Comparison of ENCODE assay signal across 25 mouse cellular contexts in genomic region chr10:77645571-77645970, GRCm38 (mm10). TPM values are rescaled to one million over a fixed set of nuclear protein-coding genes. Genes with fewer than 3 reads are reported as not detected.
DNase-seq lines count a peak whose midpoint lies in the region; ATAC-seq and TF ChIP-seq lines count a peak whose summit lies in the region.
"Had no signal": no experiment of that assay in that cellular context is flagged by ENCODE, and none has a peak within 500 bp of the region (broad histone marks: within the 10 kb centered on the region; RNA-seq: fewer than 3 reads in every experiment).

No protein-coding gene starts in this region.

- no peaks in the 10 kb centered on the region for H3K9me3 ChIP-seq in forebrain, embryonic 14.5 days (replicated peaks; ENCODE audit: control insufficient read depth, low read length)
- H3K9me3 ChIP-seq: embryonic facial prominence, embryonic 10.5 days; embryonic facial prominence, embryonic 12.5 days; forebrain, embryonic 13.5 days had no signal

- peaks cover 63% of the 10 kb centered on the region for H3K36me3 ChIP-seq in forebrain, embryonic 14.5 days (ENCODE audit: control insufficient read depth, insufficient read depth, low read length)

- 97% methylated on average over 5 of the region's 5 CpGs for WGBS in forebrain, embryonic 14.5 days

- TF ChIP-seq CTCF in layer of hippocampus, adult 2 months (conservative IDR thresholded peaks at IDR 0.05) = no peak

- H3K27me3 ChIP-seq in forebrain, embryonic 14.5 days (replicated peaks; ENCODE audit: control insufficient read depth, insufficient read depth, low read length) = no peaks in the 10 kb centered on the region
- H3K27me3 ChIP-seq: embryonic facial prominence, embryonic 12.5 days; forebrain, embryonic 13.5 days had no signal

- H3K27ac ChIP-seq in layer of hippocampus, adult 2 months = no peak overlapping the region
- no peak overlapping the region for H3K27ac ChIP-seq in forebrain, embryonic 14.5 days (ENCODE audit: low read depth, low read length)
- H3K27ac ChIP-seq: embryonic facial prominence, embryonic 10.5 days; embryonic facial prominence, embryonic 12.5 days; forebrain, embryonic 13.5 days had no signal

- H3K4me2 ChIP-seq in forebrain, embryonic 14.5 days (ENCODE audit: low read length) = no peak overlapping the region
- H3K4me2 ChIP-seq: embryonic facial prominence, embryonic 12.5 days; forebrain, embryonic 13.5 days had no signal

- H3K4me3 ChIP-seq in layer of hippocampus, adult 2 months = no peak overlapping the region
- H3K4me3 ChIP-seq in forebrain, embryonic 14.5 days (ENCODE audit: low read depth, low read length) = no peak overlapping the region
- H3K4me3 ChIP-seq: embryonic facial prominence, embryonic 10.5 days; embryonic facial prominence, embryonic 12.5 days; forebrain, embryonic 13.5 days had no signal

- H3K4me1 ChIP-seq in forebrain, embryonic 14.5 days (ENCODE audit: control insufficient read depth, insufficient read depth, low read length) = no peaks in the 10 kb centered on the region
- H3K4me1 ChIP-seq: embryonic facial prominence, embryonic 10.5 days; embryonic facial prominence, embryonic 12.5 days; forebrain, embryonic 13.5 days had no signal

- H3K9ac ChIP-seq in forebrain, embryonic 14.5 days (ENCODE audit: low read length) = no peak overlapping the region
- H3K9ac ChIP-seq: embryonic facial prominence, embryonic 12.5 days; forebrain, embryonic 13.5 days had no signal

- ATAC-seq in granulocyte monocyte progenitor cell, adult 5-6 weeks (replicated peaks; ENCODE audit: poor library complexity, severe bottlenecking) = peak; percentile 45; the same call in 1 of the 2 replicates
- ATAC-seq in megakaryocyte progenitor cell, adult 5-6 weeks (replicated peaks; ENCODE audit: poor library complexity) = peak; percentile 59
- ATAC-seq in forebrain, embryonic 14.5 days = no peak
- ATAC-seq: forebrain, embryonic 13.5 days; forebrain, embryonic 16.5 days had no signal

- peak; percentile 37 for DNase-seq in layer of hippocampus, adult 9-11 months
- no peak for DNase-seq in layer of hippocampus, adult 2 months (ENCODE audit: low spot score in 2 of 2)
- DNase-seq in spleen, postnatal 4 days (ENCODE audit: low spot score in 2 of 2) = no peak
- no peak for DNase-seq in forebrain, embryonic 14.5 days (ENCODE audit: low spot score)
- DNase-seq: adrenal gland, adult 2 months; adrenal gland, postnatal 10 days; adrenal gland, postnatal 25 days; cerebellum, adult 11-12 months; cerebellum, adult 2 months; cerebellum, adult 9-10 months; cerebellum, postnatal 10 days; cerebellum, postnatal 25 days had no signal

RNA-seq across cellular contexts. Expression of gene Ube2g2, which starts 23.5 kb away (rescaled TPM):
- 10 to 100 TPM; 81.6 to 95.4 TPM for total RNA-seq in layer of hippocampus, adult 2 months (2021)
- total RNA-seq in granulocyte monocyte progenitor cell, adult 5-6 weeks (2014; fragmentation: Nextera tagmentation) = 39.6 and 42.0 TPM in 2 replicates
- 29.5 and 53.3 TPM in 2 replicates for total RNA-seq in granulocyte monocyte progenitor cell, adult 5-6 weeks (2017)
- 22.8 and 25.1 TPM in 2 replicates for total RNA-seq in megakaryocyte progenitor cell, adult 5-6 weeks (2015)
- 30.4 and 34.2 TPM in 2 replicates for total RNA-seq in megakaryocyte progenitor cell, adult 5-6 weeks (2017)
- 72.6 and 73.6 TPM in 2 replicates for polyA plus RNA-seq in forebrain, embryonic 14.5 days (2014; fragmentation: Nextera tagmentation; extraction: Ambion mirVana)

RNA-seq across cellular contexts. Expression of gene Gm49325, which starts 39.6 kb away (rescaled TPM):
- total RNA-seq in layer of hippocampus, adult 2 months (2021) = 10 to 100 TPM; 18.3 to 27.0 TPM
- total RNA-seq in granulocyte monocyte progenitor cell, adult 5-6 weeks (2014; fragmentation: Nextera tagmentation) = not detected in 2 replicates
- 1.6 TPM in 1 of 2 replicates, not detected in the other for total RNA-seq in granulocyte monocyte progenitor cell, adult 5-6 weeks (2017)
- not detected in 2 replicates for total RNA-seq in megakaryocyte progenitor cell, adult 5-6 weeks (2015)
- total RNA-seq in megakaryocyte progenitor cell, adult 5-6 weeks (2017) = 1.1 TPM in 1 of 2 replicates, not detected in the other
- 1.7 and 16.2 TPM in 2 replicates for polyA plus RNA-seq in forebrain, embryonic 14.5 days (2014; fragmentation: Nextera tagmentation; extraction: Ambion mirVana)
- polyA plus RNA-seq: adrenal gland, adult 2 months; cortical plate, adult 2 months; forebrain, embryonic 11.5 days; forebrain, embryonic 13.5 days had no signal

RNA-seq across cellular contexts. Expression of gene Sumo3, which starts 39.7 kb away (rescaled TPM):
- 100 to 1,000 TPM; 131 to 138 TPM for total RNA-seq in layer of hippocampus, adult 2 months (2021)
- 60.0 and 78.8 TPM in 2 replicates for total RNA-seq in granulocyte monocyte progenitor cell, adult 5-6 weeks (2014; fragmentation: Nextera tagmentation)
- 197 and 205 TPM in 2 replicates for total RNA-seq in granulocyte monocyte progenitor cell, adult 5-6 weeks (2017)
- total RNA-seq in megakaryocyte progenitor cell, adult 5-6 weeks (2015) = 34.5 and 38.8 TPM in 2 replicates
- 187 and 212 TPM in 2 replicates for total RNA-seq in megakaryocyte progenitor cell, adult 5-6 weeks (2017)
- 277 and 308 TPM in 2 replicates for polyA plus RNA-seq in forebrain, embryonic 14.5 days (2014; fragmentation: Nextera tagmentation; extraction: Ambion mirVana)

RNA-seq across cellular contexts. Expression of gene Tspear, which starts 40.8 kb away (rescaled TPM):
- not detected for total RNA-seq in layer of hippocampus, adult 2 months (2021)
- total RNA-seq in granulocyte monocyte progenitor cell, adult 5-6 weeks (2014; fragmentation: Nextera tagmentation) = 0.90 TPM in 1 of 2 replicates, not detected in the other
- 0.05 TPM in 1 of 2 replicates, not detected in the other for total RNA-seq in granulocyte monocyte progenitor cell, adult 5-6 weeks (2017)
- total RNA-seq in megakaryocyte progenitor cell, adult 5-6 weeks (2015) = 0.12 and 0.96 TPM in 2 replicates
- not detected in 2 replicates for total RNA-seq in megakaryocyte progenitor cell, adult 5-6 weeks (2017)
- polyA plus RNA-seq in forebrain, embryonic 14.5 days (2014; fragmentation: Nextera tagmentation; extraction: Ambion mirVana) = 0.45 and 0.55 TPM in 2 replicates
- polyA plus RNA-seq: C2C12 had no signal

RNA-seq across cellular contexts. Expression of gene Gm19402, which starts 45.0 kb away (rescaled TPM):
- total RNA-seq in layer of hippocampus, adult 2 months (2021) = not detected
- not detected in 2 replicates for total RNA-seq in granulocyte monocyte progenitor cell, adult 5-6 weeks (2014; fragmentation: Nextera tagmentation)
- not detected in 2 replicates for total RNA-seq in granulocyte monocyte progenitor cell, adult 5-6 weeks (2017)
- total RNA-seq in megakaryocyte progenitor cell, adult 5-6 weeks (2015) = not detected in 2 replicates
- not detected in 2 replicates for total RNA-seq in megakaryocyte progenitor cell, adult 5-6 weeks (2017)
- not detected in 2 replicates for polyA plus RNA-seq in forebrain, embryonic 14.5 days (2014; fragmentation: Nextera tagmentation; extraction: Ambion mirVana)
- total RNA-seq: adrenal gland, adult 2 months; adrenal gland, postnatal 10 days; adrenal gland, postnatal 25 days; adrenal gland, postnatal 4 days; ES-E14; MEL had no signal
- polyA plus RNA-seq: adrenal gland, adult 2 months; C2C12; cerebellum, adult 2 months; cortical plate, adult 2 months; embryonic facial prominence, embryonic 10.5 days; embryonic facial prominence, embryonic 12.5 days; embryonic facial prominence, embryonic 14.5 days; forebrain, embryonic 11.5 days; forebrain, embryonic 13.5 days; forebrain, embryonic 16.5 days had no signal

Comparison
In these comparisons a context has a peak if more than half of its experiments do, and no peak if none do; other contexts are left out.
1. RNA of gene Gm49325, which starts 39.6 kb away (total RNA-seq): 18.3 to 27.0 TPM in layer of hippocampus, adult 2 months; 1.6 TPM in granulocyte monocyte progenitor cell, adult 5-6 weeks and 1.1 TPM in megakaryocyte progenitor cell, adult 5-6 weeks; every median in the first group is over 4 times any median in the second.